Mouse (Mus musculus): ENCODE measurements around the gene Gje1. TPM values are rescaled to one million over a fixed set of nuclear protein-coding genes. Genes with fewer than 3 reads are reported as not detected.

The Gje1 gene
- total RNA-seq (2021) = not detected
- long read RNA-seq, experiment 1 = 0 reads
- long read RNA-seq, experiment 2 = 0 reads

DNA sequence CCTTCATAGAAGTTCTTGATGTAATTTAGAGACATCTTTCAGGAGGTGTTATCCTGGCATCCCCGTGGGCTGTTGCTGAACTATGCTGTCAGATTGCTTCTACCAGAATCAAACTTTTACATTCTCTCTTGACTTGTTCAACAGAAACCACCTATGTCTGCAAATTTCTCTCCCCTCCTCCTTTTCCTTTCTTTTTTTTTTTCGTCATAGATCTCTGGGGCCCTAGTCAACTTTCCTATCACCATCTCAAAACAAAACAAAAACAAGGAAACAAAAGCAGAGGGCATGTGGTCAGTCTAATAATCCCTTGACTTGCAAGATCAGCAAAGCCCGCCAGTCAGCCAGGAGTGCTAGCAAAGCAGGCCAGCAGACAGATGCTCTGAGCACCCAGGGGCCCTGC lies at the start of gene Gje1:
TSS of gene Gje1 (minus strand) at position 101 of the 400 bp plus-strand sequence.
- no peak for DNase-seq (ENCODE audit: low spot score)

DNA sequence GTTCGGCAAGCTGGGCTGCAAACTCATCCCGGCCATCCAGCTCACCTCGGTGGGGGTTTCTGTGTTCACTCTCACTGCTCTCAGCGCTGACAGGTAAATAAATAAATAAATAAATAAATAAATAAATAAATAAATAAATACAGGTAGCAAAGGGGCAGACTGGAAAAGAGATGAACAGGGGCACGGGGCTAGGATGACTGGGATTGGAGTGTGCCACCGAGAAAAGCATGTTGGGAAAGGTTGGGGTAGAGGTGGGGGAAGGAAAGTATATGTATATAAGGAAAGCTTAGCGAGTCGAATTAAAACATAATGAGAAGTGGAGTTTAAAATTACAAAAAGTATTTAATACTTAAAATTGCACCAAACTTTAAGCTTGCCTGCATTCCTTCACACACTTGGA lies 42.6 kb upstream of the Gje1 start:
- no peak for DNase-seq (ENCODE audit: low spot score)

DNA sequence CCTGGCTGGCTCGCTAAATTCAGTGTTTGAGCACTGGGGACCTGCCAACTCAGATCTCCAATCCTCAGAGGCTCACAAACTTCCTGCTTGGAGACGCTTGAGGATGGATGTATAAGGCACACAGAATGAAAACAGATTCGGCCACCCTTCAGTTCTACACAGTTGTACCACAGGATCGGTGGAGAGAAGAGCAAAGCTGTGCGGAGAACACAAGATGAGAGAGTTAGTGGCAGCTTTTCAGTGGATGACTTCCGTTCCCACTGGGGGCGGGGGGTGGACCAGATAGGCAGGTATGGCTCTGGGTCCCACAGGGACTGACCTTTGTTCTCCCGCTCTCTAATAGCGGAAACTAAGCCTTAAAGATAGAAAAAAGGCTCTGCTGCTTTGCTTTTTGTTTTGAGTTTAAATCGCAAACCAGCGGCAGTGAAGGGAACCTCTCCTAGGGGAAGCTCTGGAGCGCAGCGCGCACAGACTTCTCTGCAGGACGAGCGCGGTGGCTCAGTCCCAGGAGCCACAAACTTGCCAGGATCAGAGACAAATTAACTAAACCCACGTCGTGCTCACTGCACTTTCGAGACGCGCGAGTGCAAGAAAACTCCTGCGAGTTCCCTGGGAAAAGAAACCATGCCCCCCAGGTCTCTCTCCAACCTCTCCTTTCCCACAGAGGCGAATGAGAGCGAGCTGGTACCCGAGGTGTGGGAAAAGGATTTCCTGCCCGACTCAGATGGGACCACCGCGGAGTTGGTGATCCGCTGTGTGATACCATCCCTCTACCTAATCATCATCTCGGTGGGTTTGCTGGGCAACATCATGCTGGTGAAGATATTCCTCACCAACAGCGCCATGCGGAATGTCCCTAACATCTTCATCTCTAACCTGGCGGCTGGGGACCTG lies 41.9 kb upstream of the Gje1 start:
- DNase-seq (ENCODE audit: low spot score) = no peak

- DNase-seq (ENCODE audit: low spot score) = peak; percentile 2
These were observed 16.3 kb upstream of the Gje1 start for GRCm38 (mm10) chr10:14734285-14734684.

- no peak for DNase-seq (ENCODE audit: low spot score)
These were observed 7.7 kb upstream of the Gje1 start for GRCm38 (mm10) chr10:14725671-14726070.

- peak; percentile 98 for DNase-seq (ENCODE audit: low spot score)
These were observed 12.6 kb downstream of the Gje1 start, which contains the start of the genes Vta1 and Nmbr for GRCm38 (mm10) chr10:14705072-14706066. Vta1 (minus strand) TSS chr10:14705560. Nmbr (plus strand) TSS chr10:14705591.

GRCm38 (mm10) chr10:14703830-14704420 lies 14.1 kb downstream of the Gje1 start:
- no peak for DNase-seq (ENCODE audit: low spot score)

- DNase-seq (ENCODE audit: low spot score) = no peak
These were observed 14.8 kb downstream of the Gje1 start for GRCm38 (mm10) chr10:14703239-14703638.

GRCm38 (mm10) chr10:14690349-14690748 lies 27.7 kb downstream of the Gje1 start:
- no peak for DNase-seq (ENCODE audit: low spot score)

GRCm38 (mm10) chr10:14688785-14689442 lies 29.1 kb downstream of the Gje1 start:
- no peak for DNase-seq (ENCODE audit: low spot score)

DNA sequence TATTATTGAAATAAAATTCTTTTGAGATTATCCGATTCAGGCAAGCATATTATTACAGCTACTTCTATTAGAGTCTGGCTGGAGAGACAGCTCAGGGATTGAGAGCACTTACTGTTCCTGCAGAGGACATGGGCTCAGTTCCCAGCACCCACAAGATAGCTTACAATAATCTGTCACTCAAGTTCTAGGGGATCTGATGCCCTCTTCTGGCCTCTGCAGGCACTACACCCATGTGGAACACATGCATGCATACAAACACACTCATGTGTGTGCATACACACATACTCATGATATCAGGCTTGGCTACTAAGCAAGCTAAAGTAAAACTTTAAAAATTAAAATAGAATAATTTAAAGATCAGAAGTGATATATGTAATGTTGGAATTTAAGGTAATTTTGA lies 32.4 kb downstream of the Gje1 start:
- DNase-seq (ENCODE audit: low spot score) = no peak

- DNase-seq (ENCODE audit: low spot score) = no peak
These were observed 51.9 kb downstream of the Gje1 start for GRCm38 (mm10) chr10:14666147-14666546.

Other genes starting within 250 kb of the Gje1 start
- gene Adgrg6, start 172.6 kb downstream of the Gje1 start, total RNA-seq (2021) = 1 to 10 TPM; 1.2 to 1.6 TPM
- 10 to 100 TPM; 32.4 to 36.6 TPM for gene Vta1, start 12.7 kb downstream of the Gje1 start, total RNA-seq (2021)
- gene Nmbr, start 12.6 kb downstream of the Gje1 start, total RNA-seq (2021) = 1 to 10 TPM; 1.9 to 3.0 TPM